In genomic region chr16:74598361-74598760, GRCm38 (mm10) we compare ENCODE assay signal across 25 mouse cellular contexts.
DNase-seq lines count a peak whose midpoint lies in the region; ATAC-seq and TF ChIP-seq lines count a peak whose summit lies in the region.
"Had no signal": no experiment of that assay in that cellular context is flagged by ENCODE, and none has a peak within 500 bp of the region (broad histone marks: within the 10 kb centered on the region; RNA-seq: fewer than 3 reads in every experiment).

No protein-coding gene starts in this region.

- no peaks in the 10 kb centered on the region for H3K36me3 ChIP-seq in forebrain, embryonic 15.5 days
- H3K36me3 ChIP-seq in forebrain, embryonic 11.5 days (ENCODE audit: control insufficient read depth, insufficient read depth, low read length), result no peaks in the 10 kb centered on the region
- no peaks in the 10 kb centered on the region for H3K36me3 ChIP-seq in limb, embryonic 13.5 days
- H3K36me3 ChIP-seq in limb, embryonic 10.5 days, result no peaks in the 10 kb centered on the region
- no peaks in the 10 kb centered on the region for H3K36me3 ChIP-seq in stomach, embryonic 14.5 days (ENCODE audit: control insufficient read depth, insufficient read depth, low read length)
- no peaks in the 10 kb centered on the region for H3K36me3 ChIP-seq in stomach, postnatal 0 days (ENCODE audit: control insufficient read depth, insufficient read depth, low read length)
- H3K36me3 ChIP-seq in stomach, embryonic 16.5 days (ENCODE audit: control insufficient read depth, insufficient read depth, low read length), result no peaks in the 10 kb centered on the region
- H3K36me3 ChIP-seq: heart, embryonic 13.5 days; liver, embryonic 13.5 days; midbrain, embryonic 13.5 days; neural tube, embryonic 15.5 days had no signal

- peaks cover 11% of the 10 kb centered on the region for H3K4me1 ChIP-seq in forebrain, embryonic 15.5 days
- H3K4me1 ChIP-seq in forebrain, embryonic 11.5 days (replicated peaks; ENCODE audit: control insufficient read depth, insufficient read depth, low read length), result no peaks in the 10 kb centered on the region
- H3K4me1 ChIP-seq in limb, embryonic 13.5 days, result peaks cover 13% of the 10 kb centered on the region
- H3K4me1 ChIP-seq in limb, embryonic 10.5 days, result no peaks in the 10 kb centered on the region
- H3K4me1 ChIP-seq in stomach, embryonic 14.5 days (ENCODE audit: control insufficient read depth, insufficient read depth, low read length), result 0 out of 2 replicates have a peak, but pooled peaks cover 2% of the 10 kb centered on the region
- H3K4me1 ChIP-seq in stomach, postnatal 0 days (replicated peaks; ENCODE audit: control insufficient read depth, insufficient read depth), result no peaks in the 10 kb centered on the region
- no peaks in the 10 kb centered on the region for H3K4me1 ChIP-seq in stomach, embryonic 16.5 days (ENCODE audit: control insufficient read depth, insufficient read depth, low read length)
- H3K4me1 ChIP-seq: heart, embryonic 13.5 days; liver, embryonic 13.5 days; midbrain, embryonic 13.5 days; neural tube, embryonic 15.5 days had no signal

- TF ChIP-seq EP300 in stomach, postnatal 0 days (optimal IDR thresholded peaks at IDR 0.05), result no peak

- H3K9ac ChIP-seq in forebrain, embryonic 15.5 days (replicated peaks), result no peak overlapping the region
- H3K9ac ChIP-seq in forebrain, embryonic 11.5 days (ENCODE audit: low read length), result no peak overlapping the region
- no peak overlapping the region for H3K9ac ChIP-seq in limb, embryonic 13.5 days
- H3K9ac ChIP-seq in stomach, embryonic 14.5 days (replicated peaks; ENCODE audit: low read depth, low read length), result no peak overlapping the region
- H3K9ac ChIP-seq in stomach, postnatal 0 days (ENCODE audit: low read length), result no peak overlapping the region
- H3K9ac ChIP-seq in stomach, embryonic 16.5 days (ENCODE audit: low read length), result no peak overlapping the region
- H3K9ac ChIP-seq: heart, embryonic 13.5 days; hindbrain, embryonic 14.5 days; liver, embryonic 13.5 days; midbrain, embryonic 13.5 days; neural tube, embryonic 15.5 days had no signal

- TF ChIP-seq CTCF in stomach, postnatal 0 days (IDR thresholded peaks at IDR 0.05; ENCODE audit: low read depth), result no peak

- no peaks in the 10 kb centered on the region for H3K27me3 ChIP-seq in forebrain, embryonic 15.5 days
- H3K27me3 ChIP-seq in forebrain, embryonic 11.5 days (ENCODE audit: control insufficient read depth, insufficient read depth, low read length), result no peaks in the 10 kb centered on the region
- no peaks in the 10 kb centered on the region for H3K27me3 ChIP-seq in limb, embryonic 13.5 days
- no peaks in the 10 kb centered on the region; the same call in 1 of the 2 replicates for H3K27me3 ChIP-seq in limb, embryonic 10.5 days (ENCODE audit: low read depth, poor library complexity, severe bottlenecking)
- H3K27me3 ChIP-seq in stomach, embryonic 14.5 days (ENCODE audit: control insufficient read depth, insufficient read depth, low read length), result no peaks in the 10 kb centered on the region
- H3K27me3 ChIP-seq in stomach, postnatal 0 days (ENCODE audit: control insufficient read depth, insufficient read depth, low read length), result no peaks in the 10 kb centered on the region
- H3K27me3 ChIP-seq in stomach, embryonic 16.5 days (ENCODE audit: control insufficient read depth, insufficient read depth, low read length), result no peaks in the 10 kb centered on the region
- H3K27me3 ChIP-seq: heart, embryonic 13.5 days; liver, embryonic 13.5 days; midbrain, embryonic 13.5 days; neural tube, embryonic 15.5 days; Patski had no signal

- H3K27ac ChIP-seq in forebrain, embryonic 15.5 days (replicated peaks), result peak overlapping the region; percentile 75
- no peak overlapping the region for H3K27ac ChIP-seq in forebrain, embryonic 11.5 days (ENCODE audit: low read depth, low read length)
- H3K27ac ChIP-seq in limb, embryonic 13.5 days, result no peak overlapping the region
- H3K27ac ChIP-seq in limb, embryonic 10.5 days, result no peak overlapping the region
- H3K27ac ChIP-seq in stomach, embryonic 14.5 days (ENCODE audit: low read length), result peak overlapping the region; percentile 74; the same call in 1 of the 2 replicates
- no peak overlapping the region for H3K27ac ChIP-seq in stomach, postnatal 0 days (replicated peaks)
- no peak overlapping the region for H3K27ac ChIP-seq in stomach, embryonic 16.5 days (ENCODE audit: low read length)
- H3K27ac ChIP-seq: heart, adult 2 months; heart, embryonic 13.5 days; hindbrain, embryonic 14.5 days; liver, embryonic 13.5 days; macrophage; midbrain, embryonic 13.5 days; neural tube, embryonic 15.5 days had no signal

- peak; percentile 41; the same call in 1 of the 2 replicates for ATAC-seq in forebrain, embryonic 15.5 days (replicated peaks)
- no peak for ATAC-seq in forebrain, embryonic 11.5 days (replicated peaks; ENCODE audit: low FRiP score)
- ATAC-seq in limb, embryonic 13.5 days (ENCODE audit: low FRiP score, low read depth), result peak; percentile 40; the same call in 1 of the 2 replicates
- peak; percentile 20; the same call in 1 of the 2 replicates for ATAC-seq in stomach, embryonic 14.5 days (ENCODE audit: insufficient number of reproducible peaks, insufficient read depth, low FRiP score, low read depth)
- no peak for ATAC-seq in stomach, postnatal 0 days (ENCODE audit: low FRiP score, low TSS enrichment)
- peak; percentile 58; the same call in 1 of the 2 replicates for ATAC-seq in stomach, embryonic 16.5 days (ENCODE audit: insufficient read depth, low FRiP score)
- ATAC-seq: midbrain, embryonic 13.5 days; Patski had no signal

- no peak for DNase-seq in forebrain, embryonic 11.5 days (ENCODE audit: low spot score)
- DNase-seq in limb, embryonic 10.5 days (ENCODE audit: low spot score), result no peak
- no peak for DNase-seq in stomach, postnatal 0 days (ENCODE audit: low spot score)
- DNase-seq in thymus, postnatal 0 days (ENCODE audit: low spot score), result no peak
- DNase-seq: adrenal gland, postnatal 10 days; cerebellum, adult 11 months; cerebellum, adult 9-10 months; cerebellum, postnatal 36 days; heart, adult 2 months; kidney, adult 2 months; liver, embryonic 13.5 days; retina, postnatal 1 day; right cerebral cortex, postnatal 14 days; thymus, adult 2 months; thymus, postnatal 4 days had no signal

- no peak overlapping the region for H3K4me3 ChIP-seq in forebrain, embryonic 15.5 days
- H3K4me3 ChIP-seq in forebrain, embryonic 11.5 days (ENCODE audit: low read depth, low read length), result no peak overlapping the region
- H3K4me3 ChIP-seq in limb, embryonic 13.5 days, result no peak overlapping the region
- no peak overlapping the region for H3K4me3 ChIP-seq in limb, embryonic 10.5 days
- no peak overlapping the region for H3K4me3 ChIP-seq in stomach, embryonic 14.5 days (ENCODE audit: low read depth, low read length)
- no peak overlapping the region for H3K4me3 ChIP-seq in stomach, postnatal 0 days (ENCODE audit: low read depth, low read length)
- no peak overlapping the region for H3K4me3 ChIP-seq in stomach, embryonic 16.5 days (replicated peaks; ENCODE audit: low read length)
- H3K4me3 ChIP-seq: heart, adult 2 months; heart, embryonic 13.5 days; liver, embryonic 13.5 days; midbrain, embryonic 13.5 days; neural tube, embryonic 15.5 days had no signal

- WGBS in forebrain, embryonic 15.5 days, result 63% methylated on average over 1 of the region's 1 CpGs
- WGBS in forebrain, embryonic 11.5 days, result 91% methylated on average over 1 of the region's 1 CpGs
- WGBS in limb, embryonic 13.5 days, result 24% methylated on average over 1 of the region's 1 CpGs
- 53% methylated on average over 1 of the region's 1 CpGs for WGBS in limb, embryonic 10.5 days
- 41% methylated on average over 1 of the region's 1 CpGs for WGBS in stomach, embryonic 14.5 days
- 36% methylated on average over 1 of the region's 1 CpGs for WGBS in stomach, postnatal 0 days
- 28% methylated on average over 1 of the region's 1 CpGs for WGBS in stomach, embryonic 16.5 days

- H3K4me2 ChIP-seq in forebrain, embryonic 15.5 days (replicated peaks), result no peak overlapping the region
- H3K4me2 ChIP-seq in forebrain, embryonic 11.5 days (ENCODE audit: low read depth, low read length, severe bottlenecking), result no peak overlapping the region
- H3K4me2 ChIP-seq in limb, embryonic 13.5 days (replicated peaks), result no peak overlapping the region
- no peak overlapping the region for H3K4me2 ChIP-seq in stomach, embryonic 14.5 days (replicated peaks; ENCODE audit: low read depth, low read length)
- H3K4me2 ChIP-seq in stomach, postnatal 0 days (replicated peaks; ENCODE audit: low read depth), result no peak overlapping the region
- no peak overlapping the region for H3K4me2 ChIP-seq in stomach, embryonic 16.5 days (ENCODE audit: low read depth, low read length)
- H3K4me2 ChIP-seq: heart, embryonic 13.5 days; hindbrain, embryonic 14.5 days; liver, embryonic 13.5 days; midbrain, embryonic 13.5 days; neural tube, embryonic 15.5 days had no signal

- no peaks in the 10 kb centered on the region for H3K9me3 ChIP-seq in forebrain, embryonic 15.5 days
- H3K9me3 ChIP-seq in forebrain, embryonic 11.5 days (ENCODE audit: control insufficient read depth, low read length), result no peaks in the 10 kb centered on the region
- H3K9me3 ChIP-seq in limb, embryonic 13.5 days, result no peaks in the 10 kb centered on the region
- no peaks in the 10 kb centered on the region for H3K9me3 ChIP-seq in limb, embryonic 10.5 days (replicated peaks)
- no peaks in the 10 kb centered on the region for H3K9me3 ChIP-seq in stomach, embryonic 14.5 days (ENCODE audit: control insufficient read depth, low read depth, low read length)
- no peaks in the 10 kb centered on the region for H3K9me3 ChIP-seq in stomach, postnatal 0 days (ENCODE audit: control insufficient read depth, low read length)
- no peaks in the 10 kb centered on the region for H3K9me3 ChIP-seq in stomach, embryonic 16.5 days (replicated peaks; ENCODE audit: control insufficient read depth, low read length)
- H3K9me3 ChIP-seq: heart, embryonic 13.5 days; liver, embryonic 13.5 days; midbrain, embryonic 13.5 days; neural tube, embryonic 15.5 days had no signal

Comparison
In these comparisons a context has a peak if more than half of its experiments do, and no peak if none do; other contexts are left out.
1. ATAC-seq: peak in forebrain, embryonic 15.5 days (single experiment), limb, embryonic 13.5 days (single experiment), stomach, embryonic 14.5 days (single experiment) and stomach, embryonic 16.5 days (single experiment); none in forebrain, embryonic 11.5 days (single experiment) and stomach, postnatal 0 days (single experiment).
2. H3K27ac ChIP-seq: peak in forebrain, embryonic 15.5 days (single experiment) and stomach, embryonic 14.5 days (single experiment); none in forebrain, embryonic 11.5 days (single experiment), limb, embryonic 13.5 days (single experiment), limb, embryonic 10.5 days (single experiment), stomach, postnatal 0 days (single experiment) and stomach, embryonic 16.5 days (single experiment).